Mouse (Mus musculus) liver, adult 2 months (tissue): ENCODE measurements around the gene Rp9. TPM values are rescaled to one million over a fixed set of nuclear protein-coding genes. Genes with fewer than 3 reads are reported as not detected.
"Not testable (repeated sequence)": the region's sequence is repeated elsewhere in the genome, so short reads cannot be mapped to it uniquely, and the experiment has no call there.

Experiments
- DNase-seq: peaks from one replicate; pipeline ENCODE4 v3.0.0-alpha.2; 2011; ENCODE audit warnings: low read depth, low spot score; ENCODE audit errors: extremely low read depth
- H3K27ac ChIP-seq: fragments of 200-500 bp; replicated peaks from 2 replicates; pipeline ENCODE4 v1.5.1; 2012; ENCODE audit warnings: low read depth, mild to moderate bottlenecking, control low read depth, inconsistent platforms, low read length; ENCODE audit not compliant: insufficient read depth
- H3K27me3 ChIP-seq: fragments of 200-500 bp; 2 replicates; pipeline ENCODE4 v1.6.1; 2012; ENCODE audit warnings: mild to moderate bottlenecking, moderate library complexity, low read length, inconsistent platforms; ENCODE audit not compliant: control insufficient read depth, insufficient read depth
- H3K36me3 ChIP-seq: fragments of 200-500 bp; 2 replicates; pipeline ENCODE4 v1.6.1; 2012; ENCODE audit warnings: low read length, inconsistent platforms; ENCODE audit not compliant: control insufficient read depth, insufficient read depth
- H3K4me1 ChIP-seq: fragments of 200-500 bp; 2 replicates; pipeline ENCODE4 v1.6.1; 2011; ENCODE audit warnings: low read length; ENCODE audit not compliant: control insufficient read depth, insufficient read depth
- H3K4me3 ChIP-seq: fragments of 200-500 bp; 2 replicates; pipeline ENCODE4 v1.5.1; 2011; ENCODE audit warnings: low read depth, mild to moderate bottlenecking, control low read depth, low read length, moderate library complexity; ENCODE audit not compliant: insufficient read depth
- H3K79me2 ChIP-seq: fragments of 200-500 bp; 2 replicates; pipeline ENCODE4 v1.6.1; 2012; ENCODE audit warnings: inconsistent platforms, mild to moderate bottlenecking, low read length, moderate library complexity; ENCODE audit not compliant: control insufficient read depth, insufficient read depth
- H3K9ac ChIP-seq: fragments of 200-500 bp; 2 replicates; pipeline ENCODE4 v1.6.1; 2012; ENCODE audit warnings: low read depth, mild to moderate bottlenecking, control low read depth, inconsistent platforms, low read length
- CTCF ChIP-seq: fragments of 200-500 bp; IDR thresholded peaks from 2 replicates; pipeline ENCODE4 v1.5.1; 2011; ENCODE audit warnings: low read depth, low read length, control low read depth
- POLR2A ChIP-seq: fragments of 200-500 bp; IDR thresholded peaks from 2 replicates; pipeline ENCODE4 v1.6.1; 2011; ENCODE audit warnings: low read length, control low read depth; ENCODE audit not compliant: insufficient read depth; ENCODE audit errors: extremely low read depth
- WGBS: fragments of 180-500 bp; shearing (Covaris S2); methylation state at CpG from one replicate; pipeline ENCODE4 v1.1.7; 2018; 5-methylcytosine and 5-hydroxymethylcytosine counted together
- polyA plus RNA-seq: library from polyadenylated mRNA; depleted of rRNA; stranded (reverse); fragments of >200 nt; gene quantifications from 2 replicates; pipeline ENCODE4 v1.2.3, GENCODE M21; 2012
- total RNA-seq: library from RNA; depleted of rRNA; stranded (reverse); fragments of >200 nt; gene quantifications from 2 replicates; pipeline ENCODE4 v1.2.3, GENCODE M21; 2014

Rp9 gene
- total and polyA plus RNA-seq, 2 experiments = 47.1 to 58.1 TPM

- peak overlapping the region; percentile 98 for H3K9ac ChIP-seq
- under 1% methylated on average over 71 of the region's 73 CpGs for WGBS
- H3K27ac ChIP-seq = peak overlapping the region; percentile 96
- H3K79me2 ChIP-seq = peaks cover 10% of the 10 kb centered on the region; the same call in 1 of the 2 replicates
- TF ChIP-seq POLR2A = no peak
- no peak for TF ChIP-seq CTCF
- H3K36me3 ChIP-seq = no peaks in the 10 kb centered on the region
- peaks cover under 1% of the 10 kb centered on the region for H3K4me1 ChIP-seq
- peak; percentile 70 for DNase-seq
- H3K4me3 ChIP-seq = peak overlapping the region; percentile 96
- H3K27me3 ChIP-seq = no peaks in the 10 kb centered on the region
Measured at GRCm38 (mm10) chr9:22467371-22468169, 2.0 kb downstream of the Rp9 start.

GRCm38 (mm10) chr9:22466212-22466611, 3.3 kb downstream of the Rp9 start:
- WGBS = 88% methylated on average over 5 of the region's 5 CpGs
- TF ChIP-seq POLR2A = no peak
- no peak for TF ChIP-seq CTCF
- no peak overlapping the region for H3K4me3 ChIP-seq

GRCm38 (mm10) chr9:22461946-22462345, 7.6 kb downstream of the Rp9 start:
- H3K27me3 ChIP-seq = no peaks in the 10 kb centered on the region
- no peak overlapping the region for H3K9ac ChIP-seq
- peaks cover 24% of the 10 kb centered on the region for H3K79me2 ChIP-seq
- 17% methylated on average over 3 of the region's 3 CpGs for WGBS
- H3K36me3 ChIP-seq = peaks cover 8% of the 10 kb centered on the region; the same call in 1 of the 2 replicates
- 0 out of 2 replicates have a peak overlapping the region, but pooled peaks have one; percentile 25 for H3K27ac ChIP-seq
- DNase-seq = peak; percentile 98
- TF ChIP-seq CTCF (no peak), POLR2A (no peak)
- no peak overlapping the region for H3K4me3 ChIP-seq
- peaks cover 9% of the 10 kb centered on the region for H3K4me1 ChIP-seq

More at GRCm38 (mm10) chr9:22466212-22466611, 3.3 kb downstream of the Rp9 start:
- Histone ChIP-seq H3K27ac (no peak overlapping the region), H3K79me2 (peaks cover 16% of the 10 kb centered on the region; the same call in 1 of the 2 replicates), H3K4me1 (peaks cover 9% of the 10 kb centered on the region), H3K9ac (no peak overlapping the region), H3K36me3 (no peaks in the 10 kb centered on the region), H3K27me3 (no peaks in the 10 kb centered on the region)
- DNase-seq = no peak

DNA sequence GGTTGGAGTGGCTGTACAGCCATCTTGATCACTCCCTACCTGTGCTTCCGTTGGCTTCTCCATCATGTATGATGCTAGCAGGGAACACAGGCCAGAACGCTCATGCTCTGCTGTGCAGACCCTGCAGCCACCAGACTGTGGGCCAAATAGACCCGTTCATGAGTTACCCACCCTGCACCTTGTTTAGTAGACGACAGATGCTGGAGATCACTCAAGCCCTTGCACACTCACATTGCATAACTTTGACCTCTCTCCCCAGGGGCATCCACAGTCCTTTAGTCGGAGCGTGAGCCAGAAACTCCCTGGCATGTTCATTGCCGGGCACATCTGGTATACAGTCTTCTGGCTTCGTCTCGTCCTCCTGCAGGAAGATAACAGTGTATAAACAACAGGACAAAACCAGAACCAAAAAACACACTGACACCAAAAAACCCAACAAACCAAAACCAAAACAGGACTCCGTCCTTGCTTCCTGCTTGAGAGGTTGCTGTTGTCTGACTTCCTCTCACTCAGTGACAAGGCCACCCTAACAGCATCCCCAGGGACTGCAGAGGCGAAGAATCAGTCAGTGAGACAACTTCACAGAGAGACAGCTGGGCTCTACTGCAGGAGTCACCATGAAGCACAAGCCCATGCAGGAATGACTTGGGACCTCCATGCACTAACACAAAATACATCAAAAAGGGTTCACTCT, 12.3 kb downstream of the Rp9 start:
- Histone ChIP-seq H3K36me3 (peaks cover 35% of the 10 kb centered on the region), H3K9ac (no peak overlapping the region), H3K27ac (no peak overlapping the region), H3K27me3 (no peaks in the 10 kb centered on the region), H3K4me3 (no peak overlapping the region), H3K79me2 (peaks cover 20% of the 10 kb centered on the region), H3K4me1 (peaks cover 5% of the 10 kb centered on the region)
- 34% methylated on average over 11 of the region's 11 CpGs for WGBS
- DNase-seq = peak; percentile 49
- TF ChIP-seq CTCF (no peak), POLR2A (no peak)

DNA sequence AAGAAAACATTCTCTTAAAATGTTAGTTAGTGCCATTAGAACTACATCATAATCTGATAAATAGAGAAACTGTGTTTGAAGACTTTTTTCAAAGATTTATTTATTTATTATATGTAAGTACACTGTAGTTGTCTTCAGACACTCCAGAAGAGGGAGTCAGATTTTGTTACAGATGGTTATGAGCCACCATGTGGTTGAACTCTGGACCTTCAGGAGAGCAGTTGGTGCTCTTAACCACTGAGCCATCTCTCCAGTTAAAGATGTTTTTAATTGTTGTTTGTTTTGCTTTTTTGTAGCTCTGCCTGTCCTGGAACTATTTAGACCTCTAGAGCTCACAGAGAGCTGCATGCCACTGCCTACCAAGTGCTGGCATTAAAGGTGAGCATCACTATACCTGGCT, 14.5 kb downstream of the Rp9 start:
- H3K9ac ChIP-seq = no peak overlapping the region

DNA sequence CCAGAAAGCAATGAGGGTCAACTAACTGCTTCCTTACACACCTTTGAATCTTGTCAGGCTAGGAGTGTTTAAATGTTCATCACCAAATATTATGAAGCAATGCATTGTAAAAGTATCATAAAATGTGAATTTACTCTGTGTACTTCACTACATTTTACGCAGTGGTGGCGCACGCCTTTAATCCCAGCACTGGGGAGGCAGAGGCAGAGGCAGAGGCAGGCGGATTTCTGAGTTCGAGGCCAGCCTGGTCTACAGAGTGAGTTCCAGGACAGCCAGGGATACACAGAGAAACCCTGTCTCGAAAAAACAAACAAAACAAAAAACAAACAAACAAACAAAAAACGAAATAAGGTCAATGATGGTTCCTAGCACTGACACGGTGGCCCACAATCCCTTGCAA, 15.6 kb downstream of the Rp9 start, which contains the start of gene Gm17545:
TSS of gene Gm17545 (plus strand) at position 301 of the 400 bp plus-strand sequence.
- peaks cover 45% of the 10 kb centered on the region for H3K36me3 ChIP-seq
- not testable (repeated sequence) for H3K9ac ChIP-seq, H3K4me1 ChIP-seq, H3K79me2 ChIP-seq, H3K27ac ChIP-seq, H3K4me3 ChIP-seq, H3K27me3 ChIP-seq, DNase-seq
- 90% methylated on average over 8 of the region's 8 CpGs for WGBS

More for the DNA sequence above, 14.5 kb downstream of the Rp9 start:
- DNase-seq = no peak
- Histone ChIP-seq H3K4me3 (no peak overlapping the region), H3K4me1 (no peaks in the 10 kb centered on the region), H3K27me3 (no peaks in the 10 kb centered on the region), H3K79me2 (peaks cover 9% of the 10 kb centered on the region), H3K27ac (no peak overlapping the region), H3K36me3 (peaks cover 43% of the 10 kb centered on the region)
- no peak for TF ChIP-seq POLR2A
- no peak for TF ChIP-seq CTCF
